14 mouse cellular contexts compared by ENCODE assay signal in genomic region chr6:94627714-94628595, GRCm38 (mm10).
DNase-seq lines count a peak whose midpoint lies in the region; ATAC-seq lines count a peak whose summit lies in the region.
"Had no signal": no experiment of that assay in that cellular context is flagged by ENCODE, and none has a peak within 500 bp of the region (broad histone marks: within the 10 kb centered on the region; RNA-seq: fewer than 3 reads in every experiment).

No protein-coding gene starts in this region.

- H3K27ac ChIP-seq in midbrain, embryonic 10.5 days (replicated peaks): peak overlapping the region; percentile 50
- H3K27ac ChIP-seq in midbrain, embryonic 11.5 days (ENCODE audit: low read depth, low read length): no peak overlapping the region
- H3K27ac ChIP-seq in limb, embryonic 10.5 days: peak overlapping the region; percentile 84
- peak overlapping the region; percentile 35; the same call in 1 of the 2 replicates for H3K27ac ChIP-seq in neural tube, embryonic 14.5 days (ENCODE audit: low read depth, low read length)
- H3K27ac ChIP-seq: embryonic facial prominence, embryonic 15.5 days; midbrain, embryonic 12.5 days had no signal

- DNase-seq in embryo, embryonic 11.5 days (ENCODE audit: low read depth, low spot score): peak; percentile 32
- DNase-seq in embryo, embryonic 10.5 days (ENCODE audit: low spot score): no peak
- no peak for DNase-seq in midbrain, embryonic 10.5 days (ENCODE audit: low spot score)
- DNase-seq in midbrain, embryonic 11.5 days (ENCODE audit: low spot score, missing footprints): no peak
- peak; percentile 70 for DNase-seq in limb, embryonic 10.5 days (ENCODE audit: low spot score)
- no peak for DNase-seq in adrenal gland, postnatal 14 days
- DNase-seq in adrenal gland, adult (ENCODE audit: inconsistent age in 2 of 2, low spot score in 1 of 2): no peak
- DNase-seq: adrenal gland, adult 2 months; kidney, postnatal 36 days; liver, postnatal 0 days; thymus, postnatal 14 days had no signal

- H3K9ac ChIP-seq in midbrain, embryonic 11.5 days (ENCODE audit: low read length): no peak overlapping the region
- H3K9ac ChIP-seq in neural tube, embryonic 14.5 days (replicated peaks; ENCODE audit: low read depth, low read length): no peak overlapping the region
- H3K9ac ChIP-seq: embryonic facial prominence, embryonic 15.5 days; liver, postnatal 0 days; midbrain, embryonic 12.5 days had no signal

- whole genome bisulfite sequencing in midbrain, embryonic 10.5 days: 79% methylated on average over 15 of the region's 15 CpGs
- WGBS in midbrain, embryonic 11.5 days: 71% methylated on average over 15 of the region's 15 CpGs
- 28% methylated on average over 15 of the region's 15 CpGs for WGBS in limb, embryonic 10.5 days
- WGBS in neural tube, embryonic 14.5 days: 20% methylated on average over 15 of the region's 15 CpGs

- H3K36me3 ChIP-seq in midbrain, embryonic 10.5 days: peaks cover 68% of the 10 kb centered on the region
- H3K36me3 ChIP-seq in midbrain, embryonic 11.5 days (ENCODE audit: control insufficient read depth, insufficient read depth, low read length): 0 out of 2 replicates have a peak, but pooled peaks cover 2% of the 10 kb centered on the region
- peaks cover 35% of the 10 kb centered on the region for H3K36me3 ChIP-seq in limb, embryonic 10.5 days
- no peaks in the 10 kb centered on the region; the same call in 1 of the 2 replicates for H3K36me3 ChIP-seq in neural tube, embryonic 14.5 days (ENCODE audit: control insufficient read depth, insufficient read depth, low read length)

- no peak overlapping the region for H3K4me2 ChIP-seq in midbrain, embryonic 11.5 days
- H3K4me2 ChIP-seq in neural tube, embryonic 14.5 days (ENCODE audit: low read depth, low read length): no peak overlapping the region
- H3K4me2 ChIP-seq: embryonic facial prominence, embryonic 15.5 days; midbrain, embryonic 12.5 days had no signal

- H3K9me3 ChIP-seq in midbrain, embryonic 10.5 days (replicated peaks): no peaks in the 10 kb centered on the region
- H3K9me3 ChIP-seq in midbrain, embryonic 11.5 days (ENCODE audit: control insufficient read depth, low read length): no peaks in the 10 kb centered on the region
- H3K9me3 ChIP-seq in limb, embryonic 10.5 days (replicated peaks): no peaks in the 10 kb centered on the region
- H3K9me3 ChIP-seq in neural tube, embryonic 14.5 days (ENCODE audit: control insufficient read depth, low read length): no peaks in the 10 kb centered on the region
- H3K9me3 ChIP-seq: embryonic facial prominence, embryonic 15.5 days; midbrain, embryonic 12.5 days had no signal

- no peak overlapping the region for H3K4me3 ChIP-seq in midbrain, embryonic 10.5 days
- H3K4me3 ChIP-seq in midbrain, embryonic 11.5 days (ENCODE audit: low read depth, low read length): no peak overlapping the region
- H3K4me3 ChIP-seq in limb, embryonic 10.5 days: peak overlapping the region; percentile 18
- no peak overlapping the region for H3K4me3 ChIP-seq in neural tube, embryonic 14.5 days (ENCODE audit: low read depth, low read length)
- H3K4me3 ChIP-seq: embryonic facial prominence, embryonic 15.5 days; midbrain, embryonic 12.5 days had no signal

- H3K4me1 ChIP-seq in midbrain, embryonic 10.5 days: peaks cover 55% of the 10 kb centered on the region
- H3K4me1 ChIP-seq in midbrain, embryonic 11.5 days (ENCODE audit: control insufficient read depth, insufficient read depth, low read length): peaks cover 31% of the 10 kb centered on the region
- peaks cover 75% of the 10 kb centered on the region for H3K4me1 ChIP-seq in limb, embryonic 10.5 days
- peaks cover 7% of the 10 kb centered on the region; the same call in 1 of the 2 replicates for H3K4me1 ChIP-seq in neural tube, embryonic 14.5 days (ENCODE audit: control insufficient read depth, insufficient read depth, low read length)

- ATAC-seq in midbrain, embryonic 11.5 days (ENCODE audit: low FRiP score): no peak
- no peak for ATAC-seq in neural tube, embryonic 14.5 days (ENCODE audit: low read depth)
- ATAC-seq: liver, postnatal 0 days had no signal

- H3K27me3 ChIP-seq in midbrain, embryonic 10.5 days (ENCODE audit: low read depth, poor library complexity, severe bottlenecking): no peaks in the 10 kb centered on the region
- H3K27me3 ChIP-seq in midbrain, embryonic 11.5 days (ENCODE audit: control insufficient read depth, insufficient read depth, low read length): no peaks in the 10 kb centered on the region
- H3K27me3 ChIP-seq in limb, embryonic 10.5 days (ENCODE audit: low read depth, poor library complexity, severe bottlenecking): peaks cover 43% of the 10 kb centered on the region
- no peaks in the 10 kb centered on the region for H3K27me3 ChIP-seq in neural tube, embryonic 14.5 days (ENCODE audit: control insufficient read depth, insufficient read depth, low read length)
- H3K27me3 ChIP-seq: embryonic facial prominence, embryonic 15.5 days; midbrain, embryonic 12.5 days had no signal

Comparison
In these comparisons a context has a peak if more than half of its experiments do, and no peak if none do; other contexts are left out.
1. DNase-seq: peak in embryo, embryonic 11.5 days (single experiment) and limb, embryonic 10.5 days (single experiment); none in embryo, embryonic 10.5 days (single experiment), midbrain, embryonic 10.5 days (single experiment), midbrain, embryonic 11.5 days (single experiment), adrenal gland, postnatal 14 days (single experiment) and adrenal gland, adult (0 of 2).